In genomic region chr10:61919924-61920654, GRCm38 (mm10) we compare ENCODE assay signal across 10 mouse cellular contexts. TPM values are rescaled to one million over a fixed set of nuclear protein-coding genes. Genes with fewer than 3 reads are reported as not detected.
DNase-seq lines count a peak whose midpoint lies in the region; ATAC-seq and TF ChIP-seq lines count a peak whose summit lies in the region.
"Had no signal": no experiment of that assay in that cellular context is flagged by ENCODE, and none has a peak within 500 bp of the region (broad histone marks: within the 10 kb centered on the region; RNA-seq: fewer than 3 reads in every experiment).

No protein-coding gene starts in this region.

- peak; percentile 31 for DNase-seq in left cerebral cortex, postnatal 4 days
- DNase-seq in left cerebral cortex, adult 18-20 months (ENCODE audit: low spot score in 2 of 2), result no peak
- DNase-seq in embryonic facial prominence, embryonic 10.5 days (ENCODE audit: low spot score), result peak; percentile 60
- DNase-seq in heart, postnatal 0 days (ENCODE audit: low spot score), result peak; percentile 64
- DNase-seq in lung, postnatal 0 days (ENCODE audit: low spot score), result peak; percentile 89
- DNase-seq in thymus, postnatal 14 days, result no peak
- DNase-seq in ovary, postnatal 10 days (ENCODE audit: low spot score), result no peak
- no peak for DNase-seq in forebrain, embryonic 11.5 days (ENCODE audit: low spot score)

- no peak for TF ChIP-seq CTCF in heart, postnatal 0 days (IDR thresholded peaks at IDR 0.05; ENCODE audit: low read depth)
- TF ChIP-seq CTCF in lung, postnatal 0 days (IDR thresholded peaks at IDR 0.05), result 0 out of 2 replicates have a peak, but pooled peaks have one; percentile 20

- peak overlapping the region; percentile 48 for H3K4me2 ChIP-seq in heart, postnatal 0 days (ENCODE audit: low read depth, low read length)
- 0 out of 2 replicates have a peak overlapping the region, but pooled peaks have one; percentile 8 for H3K4me2 ChIP-seq in lung, postnatal 0 days (replicated peaks; ENCODE audit: low read depth, low read length)
- no peak overlapping the region for H3K4me2 ChIP-seq in forebrain, embryonic 11.5 days (ENCODE audit: low read depth, low read length, severe bottlenecking)

- peaks cover 19% of the 10 kb centered on the region; the same call in 1 of the 2 replicates for H3K9me3 ChIP-seq in embryonic facial prominence, embryonic 10.5 days
- peaks cover 9% of the 10 kb centered on the region for H3K9me3 ChIP-seq in heart, postnatal 0 days (replicated peaks; ENCODE audit: control insufficient read depth, low read length)
- H3K9me3 ChIP-seq in lung, postnatal 0 days (ENCODE audit: low read length), result no peaks in the 10 kb centered on the region
- H3K9me3 ChIP-seq in forebrain, embryonic 11.5 days (ENCODE audit: control insufficient read depth, low read length), result no peaks in the 10 kb centered on the region; the same call in 1 of the 2 replicates

- WGBS in embryonic facial prominence, embryonic 10.5 days, result 29% methylated on average over 13 of the region's 13 CpGs
- 16% methylated on average over 13 of the region's 13 CpGs for WGBS in heart, postnatal 0 days
- WGBS in lung, postnatal 0 days, result 17% methylated on average over 13 of the region's 13 CpGs
- 46% methylated on average over 13 of the region's 13 CpGs for WGBS in forebrain, embryonic 11.5 days

- H3K4me3 ChIP-seq in embryonic facial prominence, embryonic 10.5 days, result peak overlapping the region; percentile 30; the same call in 1 of the 2 replicates
- H3K4me3 ChIP-seq in heart, postnatal 0 days (ENCODE audit: low read depth, low read length), result no peak overlapping the region
- H3K4me3 ChIP-seq in lung, postnatal 0 days (ENCODE audit: low read depth, low read length), result no peak overlapping the region
- no peak overlapping the region for H3K4me3 ChIP-seq in forebrain, embryonic 11.5 days (ENCODE audit: low read depth, low read length)

- H3K27ac ChIP-seq in embryonic facial prominence, embryonic 10.5 days (replicated peaks), result peak overlapping the region; percentile 81
- peak overlapping the region; percentile 47 for H3K27ac ChIP-seq in heart, postnatal 0 days (ENCODE audit: low read depth)
- H3K27ac ChIP-seq in lung, postnatal 0 days (ENCODE audit: low read length), result peak overlapping the region; percentile 77
- no peak overlapping the region for H3K27ac ChIP-seq in forebrain, embryonic 11.5 days (ENCODE audit: low read depth, low read length)

- H3K4me1 ChIP-seq in embryonic facial prominence, embryonic 10.5 days, result peaks cover 41% of the 10 kb centered on the region
- peaks cover 21% of the 10 kb centered on the region for H3K4me1 ChIP-seq in heart, postnatal 0 days (ENCODE audit: control insufficient read depth, insufficient read depth)
- no peaks in the 10 kb centered on the region for H3K4me1 ChIP-seq in lung, postnatal 0 days (ENCODE audit: insufficient read depth, low read depth, low read length)
- H3K4me1 ChIP-seq in forebrain, embryonic 11.5 days (replicated peaks; ENCODE audit: control insufficient read depth, insufficient read depth, low read length), result peaks cover 4% of the 10 kb centered on the region; the same call in 1 of the 2 replicates

- TF ChIP-seq EP300 in heart, postnatal 0 days (IDR thresholded peaks at IDR 0.05; ENCODE audit: low read depth), result no peak
- no peak for TF ChIP-seq EP300 in lung, postnatal 0 days (IDR thresholded peaks at IDR 0.05)

- intact Hi-C loops in left cerebral cortex, postnatal 4 days (cut with DNase I), result no loop called here

- no peak overlapping the region for H3K9ac ChIP-seq in heart, postnatal 0 days (replicated peaks; ENCODE audit: low read depth, low read length)
- no peak overlapping the region for H3K9ac ChIP-seq in lung, postnatal 0 days (replicated peaks; ENCODE audit: low read depth)
- H3K9ac ChIP-seq in forebrain, embryonic 11.5 days (ENCODE audit: low read length), result no peak overlapping the region

- no peaks in the 10 kb centered on the region for H3K27me3 ChIP-seq in embryonic facial prominence, embryonic 10.5 days (replicated peaks; ENCODE audit: low read depth, poor library complexity, severe bottlenecking)
- no peaks in the 10 kb centered on the region for H3K27me3 ChIP-seq in heart, postnatal 0 days (ENCODE audit: control insufficient read depth, insufficient read depth, low read length)
- H3K27me3 ChIP-seq in lung, postnatal 0 days (replicated peaks; ENCODE audit: insufficient read depth, low read length), result no peaks in the 10 kb centered on the region
- H3K27me3 ChIP-seq in forebrain, embryonic 11.5 days (ENCODE audit: control insufficient read depth, insufficient read depth, low read length), result no peaks in the 10 kb centered on the region

- peak; percentile 51 for ATAC-seq in heart, postnatal 0 days (ENCODE audit: insufficient read depth, low read depth)
- peak; percentile 81 for ATAC-seq in lung, postnatal 0 days
- no peak for ATAC-seq in forebrain, embryonic 11.5 days (replicated peaks; ENCODE audit: low FRiP score)

- H3K36me3 ChIP-seq in embryonic facial prominence, embryonic 10.5 days (replicated peaks), result peaks cover 21% of the 10 kb centered on the region
- H3K36me3 ChIP-seq in heart, postnatal 0 days (replicated peaks; ENCODE audit: control insufficient read depth, insufficient read depth, low read length), result no peaks in the 10 kb centered on the region
- no peaks in the 10 kb centered on the region for H3K36me3 ChIP-seq in lung, postnatal 0 days (ENCODE audit: insufficient read depth, low read length)
- H3K36me3 ChIP-seq in forebrain, embryonic 11.5 days (ENCODE audit: control insufficient read depth, insufficient read depth, low read length), result no peaks in the 10 kb centered on the region

RNA-seq across cellular contexts. Expression of gene Col13a1, which starts 58.8 kb away (rescaled TPM):
- 1 to 10 TPM; 2.1 to 2.4 TPM for total RNA-seq in left cerebral cortex, postnatal 4 days (2021)
- 1 to 10 TPM; 2.1 to 2.2 TPM for total RNA-seq in left cerebral cortex, adult 18-20 months (2021)
- 6.0 and 6.1 TPM in 2 replicates for polyA plus RNA-seq in embryonic facial prominence, embryonic 10.5 days (2016; fragmentation: Nextera tagmentation; extraction: Ambion mirVana)
- total RNA-seq in heart, postnatal 0 days (2014; rRNA removed; ENCODE audit: low replicate concordance), result 6.5 and 11.7 TPM in 2 replicates
- polyA plus RNA-seq in heart, postnatal 0 days (2015; fragmentation: Nextera tagmentation; extraction: Ambion mirVana), result 2.3 and 2.5 TPM in 2 replicates
- polyA plus RNA-seq in lung, postnatal 0 days (2015; fragmentation: Nextera tagmentation; extraction: Ambion mirVana), result 54.8 and 61.8 TPM in 2 replicates
- 1.1 and 1.2 TPM in 2 replicates for polyA plus RNA-seq in forebrain, embryonic 11.5 days (2014; fragmentation: Nextera tagmentation; extraction: Ambion mirVana)
- total RNA-seq: hematopoietic stem cell, adult 5-6 weeks; megakaryocyte-erythroid progenitor cell, adult 5-6 weeks had no signal

Comparison
In these comparisons a context has a peak if more than half of its experiments do, and no peak if none do; other contexts are left out.
1. DNase-seq: peak in left cerebral cortex, postnatal 4 days (single experiment), embryonic facial prominence, embryonic 10.5 days (single experiment), heart, postnatal 0 days (single experiment) and lung, postnatal 0 days (single experiment); none in left cerebral cortex, adult 18-20 months (0 of 2), thymus, postnatal 14 days (single experiment), ovary, postnatal 10 days (single experiment) and forebrain, embryonic 11.5 days (single experiment).